Mouse (Mus musculus) layer of hippocampus, adult 8-10 months (tissue): ENCODE results near the gene Ralgapa2. TPM values are rescaled to one million over a fixed set of nuclear protein-coding genes. Genes with fewer than 3 reads are reported as not detected.

Experiments
- DNase-seq, 2 experiments: peaks; one replicate each; pipeline ENCODE4 v3.0.0; 2022; ENCODE audit warnings: low spot score in 2 of 2
- total RNA-seq, 4 experiments: library from RNA; stranded (reverse); gene quantifications; 2 replicates each; pipeline ENCODE4 v1.2.4; 2022

The Ralgapa2 gene
- total RNA-seq, 4 experiments from 2014 or later: 22.5 to 30.0 (median 27.4) TPM

DNA sequence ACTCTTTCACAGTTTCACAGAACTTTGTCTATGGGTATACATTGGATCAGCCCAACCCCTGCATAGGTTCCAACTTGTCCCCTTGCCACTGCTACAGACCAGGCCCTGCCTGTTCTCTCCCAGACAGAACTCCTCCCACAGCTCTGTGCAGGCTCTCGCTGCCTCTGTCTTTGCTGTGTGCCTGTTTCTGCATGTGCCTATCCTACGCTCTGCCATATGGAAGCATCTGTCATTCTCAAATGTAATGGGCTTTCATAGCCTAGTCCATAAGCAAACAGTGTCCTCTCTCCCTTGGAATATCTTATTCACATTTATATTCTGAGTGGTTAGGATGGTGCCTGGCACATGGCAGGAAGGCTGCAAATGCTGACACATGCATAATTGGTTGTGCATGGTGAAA lies 202.7 kb downstream of the Ralgapa2 start:
- DNase-seq: peak in 1 of 2 experiments; percentile 42

DNA sequence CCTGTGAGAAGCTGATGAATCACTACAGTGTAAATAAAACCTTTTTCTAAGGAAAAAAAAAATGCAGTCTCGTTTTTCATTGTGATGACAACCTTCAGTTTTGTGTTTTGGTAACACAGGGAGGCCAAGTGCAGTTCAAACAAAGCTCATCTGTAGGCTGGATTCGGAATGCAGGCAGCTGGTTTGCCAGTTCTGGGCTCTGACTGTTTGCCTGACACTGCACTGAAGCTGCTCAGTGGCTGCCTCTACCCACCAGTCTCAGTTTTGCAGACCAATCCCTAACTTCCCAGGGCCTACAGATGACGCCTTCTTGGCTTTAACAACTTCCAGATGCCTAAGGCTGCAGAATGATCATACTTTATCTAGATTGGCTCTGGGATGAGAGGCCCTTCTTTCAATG lies 205.1 kb downstream of the Ralgapa2 start:
- no peak for DNase-seq

DNA sequence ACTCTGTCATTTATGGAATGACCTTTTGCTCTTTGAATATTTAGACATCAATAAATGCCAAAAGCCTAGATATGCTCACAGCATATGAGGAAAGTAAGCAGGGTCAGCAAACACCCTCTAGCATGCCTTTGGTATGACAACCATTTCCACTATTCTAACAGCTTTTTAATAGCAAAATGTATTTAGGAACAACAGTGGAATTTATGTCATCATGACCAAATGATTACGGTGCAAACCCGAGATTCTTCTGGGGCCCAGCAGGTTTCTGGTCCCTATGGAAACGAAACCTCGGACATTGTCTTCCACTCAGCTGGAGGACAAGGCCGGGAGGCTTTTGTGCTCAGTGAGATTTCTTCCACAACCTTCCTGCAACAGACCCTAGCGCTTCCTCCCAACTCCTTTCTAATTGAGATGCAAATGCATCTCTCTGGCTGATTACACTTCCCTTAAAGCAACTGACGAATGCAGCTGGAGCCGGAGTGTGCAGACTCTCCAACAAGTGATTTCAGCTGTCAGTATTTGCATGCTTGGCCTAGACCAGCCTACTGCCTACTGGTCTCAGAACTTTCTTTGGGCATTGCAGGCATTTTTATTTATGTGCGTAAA lies 209.9 kb downstream of the Ralgapa2 start:
- DNase-seq: no peak

DNA sequence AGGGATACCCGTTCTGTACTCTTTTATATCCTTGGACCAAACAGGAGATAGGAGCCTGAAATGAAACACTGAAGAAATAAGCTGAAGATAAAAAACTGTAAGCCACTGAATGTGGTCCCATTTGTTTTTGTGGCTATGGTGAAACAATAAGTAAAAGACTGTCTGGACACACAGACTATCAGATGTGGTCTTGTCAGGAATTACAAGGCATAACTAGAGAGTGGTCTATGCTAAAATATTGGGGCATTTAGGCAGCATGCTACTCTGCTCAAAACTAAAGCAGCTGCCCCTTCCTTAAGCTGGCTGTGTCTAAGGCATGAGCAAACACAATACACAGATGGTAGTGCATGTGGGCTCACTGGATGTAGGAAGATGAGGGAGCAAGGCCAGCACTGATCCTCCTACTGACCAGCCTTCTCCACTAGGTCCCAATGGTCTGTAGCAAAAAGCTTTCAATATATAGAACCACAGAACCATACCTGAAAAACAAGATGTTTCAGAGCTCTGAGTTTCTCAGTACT lies 211.6 kb downstream of the Ralgapa2 start:
- no peak for DNase-seq

DNA sequence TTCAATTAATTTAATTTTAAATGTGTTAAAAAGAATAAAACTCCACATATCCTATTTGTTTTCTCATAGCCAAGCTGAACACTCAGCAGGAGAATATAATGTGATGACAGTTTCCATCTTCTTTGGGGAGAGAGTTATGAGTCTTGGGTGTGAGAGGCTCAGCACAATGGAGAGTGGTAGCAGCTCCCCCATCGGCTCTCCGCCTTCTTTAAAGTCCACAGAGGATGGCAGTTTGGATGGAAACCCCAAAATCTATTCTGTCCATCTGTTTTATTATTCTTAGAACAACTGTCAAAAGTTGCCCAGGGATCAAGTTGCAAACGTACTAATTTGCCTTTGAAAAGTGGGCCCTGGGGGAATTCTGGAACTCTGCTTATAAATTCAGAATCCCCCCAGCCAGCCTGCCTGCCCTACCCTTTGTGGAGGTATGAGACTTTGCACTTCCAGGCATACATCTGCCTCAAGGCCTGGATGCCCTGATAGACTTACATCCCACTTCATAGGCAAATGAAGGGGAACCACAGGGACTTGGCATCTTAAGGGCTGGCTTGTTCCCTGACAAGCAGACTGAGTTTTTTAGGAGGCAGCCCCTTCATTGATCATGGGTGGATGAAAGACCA lies 212.2 kb downstream of the Ralgapa2 start:
- DNase-seq: no peak

DNA sequence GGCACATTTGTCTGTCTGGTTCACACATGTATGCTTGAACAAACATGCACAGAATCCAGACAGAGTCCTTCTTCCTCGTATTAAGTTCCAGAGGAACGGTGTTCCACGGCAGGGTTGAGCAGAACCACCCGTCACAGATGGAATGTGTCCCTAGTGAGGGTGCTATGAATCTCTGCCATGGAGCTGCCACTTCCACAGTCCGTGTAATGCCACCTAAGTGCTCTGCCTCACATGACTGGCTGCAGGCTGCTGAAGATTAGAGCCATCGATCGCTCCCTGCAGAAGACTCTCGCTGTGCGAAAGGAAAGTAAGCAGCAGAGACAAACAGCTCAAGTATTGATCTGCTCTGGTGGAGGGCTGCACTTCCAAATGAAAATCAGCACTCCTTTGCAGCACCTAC lies 218.6 kb downstream of the Ralgapa2 start:
- no peak for DNase-seq

DNA sequence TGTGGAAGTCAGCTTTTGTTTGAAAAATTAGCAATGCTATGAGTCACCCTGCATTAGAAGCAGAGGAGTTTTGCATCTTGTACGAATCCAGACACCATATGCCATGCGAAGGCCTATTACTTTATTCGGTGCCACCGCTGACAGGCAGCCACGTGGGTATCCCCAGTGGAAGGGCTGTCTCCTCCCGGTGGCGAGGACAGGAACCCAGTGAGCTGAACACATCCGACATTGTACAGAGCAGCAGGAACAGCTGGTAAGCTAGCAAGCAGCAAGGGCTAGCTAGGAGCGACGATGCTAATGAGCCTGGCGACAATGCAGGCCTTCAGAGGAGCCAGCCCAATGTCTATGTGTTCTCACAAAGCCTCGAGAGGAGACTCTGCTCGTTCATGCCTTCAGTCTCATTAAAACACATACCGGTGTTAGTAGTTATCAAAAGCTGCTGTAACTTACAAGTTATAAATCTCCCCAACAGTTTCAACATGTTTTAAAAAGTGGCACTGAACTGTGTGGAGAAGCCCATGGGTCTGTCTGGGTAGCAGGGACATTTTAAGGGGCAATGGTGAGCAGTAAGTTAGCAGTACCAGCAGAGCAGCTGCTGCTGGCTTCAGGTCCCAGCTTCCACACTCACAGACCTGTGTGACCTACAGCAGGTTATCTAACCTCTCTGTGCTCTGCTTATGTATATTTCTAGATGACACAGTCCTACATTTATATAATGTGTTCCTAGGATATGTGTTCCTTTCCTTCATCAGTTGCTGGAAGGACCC lies 221.1 kb downstream of the Ralgapa2 start:
- peak; percentile 71 to 83 for DNase-seq

DNA sequence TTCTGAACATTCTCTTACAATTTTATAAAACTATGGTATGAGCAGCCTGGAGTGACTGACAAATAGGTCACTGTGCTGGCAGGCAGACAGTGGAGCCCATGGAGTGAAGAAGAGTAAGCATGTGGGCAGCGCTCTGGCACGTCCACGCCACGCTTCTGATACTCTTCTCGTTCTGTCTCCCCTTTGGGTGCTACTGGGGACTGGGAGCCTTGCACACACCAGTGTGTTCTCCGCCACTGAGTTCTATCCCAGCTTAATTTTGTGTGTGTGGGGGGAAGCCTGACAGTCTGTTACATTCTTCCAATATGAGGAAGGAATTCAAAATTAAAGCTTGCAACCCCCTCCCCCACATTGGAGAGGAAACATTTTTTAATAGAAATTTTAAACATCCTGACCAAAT lies 221.8 kb downstream of the Ralgapa2 start:
- no peak for DNase-seq

DNA sequence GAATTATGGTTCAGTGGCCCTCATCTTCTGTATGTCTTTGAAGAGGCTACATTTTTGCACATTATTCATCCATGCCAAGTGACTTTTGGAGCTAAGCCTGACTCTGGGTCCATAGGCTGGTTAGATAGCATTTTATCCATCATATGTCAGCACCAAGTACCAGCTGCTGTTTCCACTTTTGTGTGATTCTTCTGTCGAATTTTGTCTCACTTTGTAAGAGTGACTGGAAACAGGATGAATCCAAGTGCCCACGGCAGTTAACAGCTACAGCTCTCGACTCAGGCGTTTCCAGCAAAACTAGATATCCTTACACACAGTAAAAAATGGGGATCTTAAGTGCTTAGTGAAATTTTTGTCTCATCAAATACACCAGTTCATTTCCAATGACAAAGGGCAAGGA lies 222.8 kb downstream of the Ralgapa2 start:
- no peak for DNase-seq

DNA sequence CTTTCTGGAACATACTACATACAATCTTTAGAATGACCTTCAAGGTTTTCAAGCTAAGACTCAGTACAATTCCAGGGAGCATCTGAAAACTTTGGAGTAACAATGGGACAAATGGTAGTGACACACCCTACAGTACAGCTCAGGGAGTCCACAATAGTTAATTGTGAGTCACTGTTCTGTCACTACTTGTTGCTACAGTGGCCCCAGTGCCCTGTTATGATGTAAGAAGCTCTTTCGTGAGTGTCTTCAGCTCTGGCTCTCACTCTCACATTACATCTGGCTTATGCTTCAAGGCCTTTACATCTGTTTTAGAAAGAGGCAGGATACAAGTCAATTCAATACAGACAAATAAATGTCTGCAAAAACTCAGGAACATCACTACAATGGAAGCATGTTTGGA lies 223.8 kb downstream of the Ralgapa2 start:
- DNase-seq: no peak

DNA sequence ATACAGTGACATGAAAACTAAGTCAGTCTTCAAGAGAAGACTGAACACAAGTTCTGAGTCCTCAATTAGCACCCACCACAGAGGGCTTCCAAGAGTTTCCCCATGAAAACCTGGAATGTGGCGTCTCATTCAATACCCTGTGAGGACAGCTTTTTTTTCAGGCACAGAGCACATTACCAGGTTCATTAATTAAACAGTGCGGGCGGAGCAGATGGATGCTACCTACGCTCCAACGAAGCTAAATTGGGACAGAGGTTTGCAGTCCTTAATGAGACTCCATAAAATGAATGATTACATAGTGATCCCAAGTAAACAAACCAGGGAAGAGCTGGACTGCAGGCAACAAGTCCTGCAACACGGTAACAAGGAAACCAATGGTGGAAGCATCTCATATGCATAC lies 224.6 kb downstream of the Ralgapa2 start:
- peak in 1 of 2 experiments; percentile 64 for DNase-seq

DNA sequence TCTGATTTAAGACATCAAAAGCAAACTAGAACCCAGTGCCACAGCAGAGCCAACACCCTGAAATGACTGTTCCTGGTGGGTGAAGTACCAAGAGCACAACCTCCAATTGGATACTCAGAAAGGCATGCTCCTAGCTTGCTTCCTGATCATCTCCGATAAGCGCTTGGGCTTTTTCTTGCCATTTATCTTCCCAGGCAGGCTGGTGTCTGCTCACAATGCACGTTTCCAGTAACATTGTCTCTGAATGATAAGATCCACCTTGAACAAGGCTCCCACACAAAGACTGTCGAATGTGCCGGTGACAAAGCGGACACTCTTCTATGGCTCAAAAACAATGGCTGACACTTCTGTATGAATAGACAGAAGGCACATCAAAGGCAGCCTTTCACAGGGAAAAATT lies 230.8 kb downstream of the Ralgapa2 start:
- no peak for DNase-seq

DNA sequence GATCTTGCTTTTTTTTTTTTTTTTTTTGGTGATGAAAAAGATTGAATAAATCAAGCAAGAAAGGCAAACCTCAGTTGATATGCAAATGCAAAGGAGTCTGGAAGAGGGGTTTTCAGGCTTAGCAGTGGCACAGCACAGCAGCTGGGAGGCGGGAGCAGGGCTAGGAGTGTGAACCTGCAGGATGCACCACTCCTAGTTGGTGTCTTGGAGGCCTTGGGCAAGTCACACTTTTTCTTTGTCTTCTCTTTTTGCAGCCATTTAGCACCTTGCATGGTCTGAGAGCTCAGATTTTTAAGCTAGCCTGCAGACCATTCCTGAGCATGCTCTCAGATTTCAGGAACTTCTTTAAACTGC lies 231.2 kb downstream of the Ralgapa2 start:
- DNase-seq: no peak

DNA sequence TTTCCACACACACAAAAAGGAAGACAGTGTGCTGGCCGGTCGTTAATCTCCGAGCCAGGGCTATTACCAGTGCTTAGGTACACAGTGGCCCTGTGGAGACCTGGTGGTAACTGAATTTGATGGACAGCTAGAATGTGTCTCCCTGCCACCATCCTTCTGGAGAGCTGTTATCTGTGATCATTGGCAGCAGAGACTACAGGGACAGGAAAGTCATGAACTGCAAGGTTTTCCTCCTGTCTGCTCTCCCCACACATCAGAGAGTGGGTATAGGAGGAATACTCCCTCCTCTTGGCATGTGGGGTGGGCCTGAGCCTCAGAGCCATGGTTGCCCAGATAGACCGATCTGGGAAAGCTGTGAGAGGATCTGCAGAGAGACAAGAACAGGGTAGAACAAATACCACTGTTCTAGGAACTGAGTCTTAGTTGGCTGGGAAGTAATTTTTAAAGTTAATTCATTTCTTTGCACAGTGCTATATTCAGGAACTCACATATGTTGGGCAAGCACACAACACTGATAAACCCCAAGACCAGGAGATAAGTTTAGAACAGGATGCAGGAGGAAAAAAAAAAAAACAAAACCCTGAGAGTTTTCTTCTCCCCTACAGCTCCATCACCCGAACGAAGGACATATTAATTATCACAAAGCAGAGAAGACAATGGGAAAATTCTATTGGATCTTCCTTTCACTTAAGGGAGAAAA lies 231.8 kb downstream of the Ralgapa2 start:
- no peak for DNase-seq

DNA sequence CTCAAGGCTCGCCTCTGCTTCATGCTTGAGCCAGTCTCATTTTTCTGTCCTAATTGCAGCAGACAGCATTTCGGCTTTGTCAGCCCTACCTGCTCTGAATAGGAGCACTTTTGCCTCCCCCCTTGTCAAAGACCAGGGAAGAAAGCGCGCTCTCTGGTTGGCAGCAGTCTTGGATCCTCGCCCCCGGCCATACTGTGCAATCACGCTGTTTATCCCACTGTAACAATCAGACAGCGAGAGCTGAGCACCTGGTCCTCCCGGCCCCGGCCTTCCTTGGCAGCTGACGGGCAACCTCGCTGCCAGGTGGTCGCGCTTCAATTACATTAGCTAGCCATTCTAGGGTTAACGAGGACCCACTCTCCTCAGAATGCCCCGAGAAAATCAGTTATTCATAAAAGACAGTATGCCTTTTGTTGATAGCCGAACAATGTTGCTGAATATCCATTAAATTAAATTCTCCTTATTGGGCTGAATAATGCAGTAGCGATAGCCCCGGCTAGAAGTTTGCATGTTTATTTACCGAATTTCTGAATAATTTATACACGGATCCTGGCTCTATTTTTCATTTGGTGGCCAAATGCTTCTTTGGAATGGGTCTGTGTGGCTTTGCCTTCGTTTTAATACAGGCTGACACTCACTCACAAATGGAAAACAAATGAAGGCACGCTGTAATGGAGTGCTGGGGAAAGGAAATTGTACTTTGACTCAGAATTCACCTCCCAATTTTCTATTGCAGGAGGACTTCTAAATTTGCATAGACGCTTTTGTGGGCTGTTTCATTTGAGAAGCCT lies 232.5 kb downstream of the Ralgapa2 start:
- no peak for DNase-seq

DNA sequence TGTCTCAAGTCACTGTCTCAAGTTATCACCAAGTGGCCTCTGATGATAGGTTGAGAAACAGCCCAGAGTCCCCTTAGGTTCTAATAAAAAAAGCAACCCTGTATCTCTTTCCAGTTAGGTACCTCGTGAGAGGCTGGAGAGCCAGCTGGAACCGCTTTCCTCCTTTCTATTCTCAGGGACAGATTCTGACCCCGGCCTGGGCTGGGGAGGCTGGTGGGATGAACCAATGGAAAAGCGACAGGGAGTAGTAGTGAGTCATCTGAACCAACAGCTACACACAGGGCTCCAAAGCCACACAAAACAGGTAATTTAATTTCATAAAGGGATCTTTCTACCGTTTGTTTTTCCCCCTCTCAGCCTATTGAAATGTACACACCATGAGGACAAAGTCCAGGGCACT lies 233.8 kb downstream of the Ralgapa2 start:
- no peak for DNase-seq

DNA sequence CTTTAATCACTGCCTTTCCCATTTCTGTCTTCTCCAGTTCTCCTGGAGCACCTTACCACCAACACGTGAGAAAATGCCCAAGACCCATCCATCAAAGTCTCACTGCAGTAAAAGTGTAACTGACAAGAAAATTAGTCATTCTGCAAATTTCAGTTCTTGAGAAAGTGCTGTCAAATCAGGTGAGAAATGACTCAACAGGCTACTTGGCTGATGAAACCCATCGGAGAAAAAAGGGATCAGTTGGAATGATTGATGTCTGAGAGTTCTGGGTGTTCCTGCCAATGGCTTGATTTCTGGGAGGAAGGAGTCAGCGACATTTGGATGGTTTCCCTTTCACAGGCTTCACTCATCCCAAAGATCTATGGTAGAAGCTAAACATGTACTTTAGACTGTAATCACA lies 245.6 kb downstream of the Ralgapa2 start:
- DNase-seq: no peak

DNA sequence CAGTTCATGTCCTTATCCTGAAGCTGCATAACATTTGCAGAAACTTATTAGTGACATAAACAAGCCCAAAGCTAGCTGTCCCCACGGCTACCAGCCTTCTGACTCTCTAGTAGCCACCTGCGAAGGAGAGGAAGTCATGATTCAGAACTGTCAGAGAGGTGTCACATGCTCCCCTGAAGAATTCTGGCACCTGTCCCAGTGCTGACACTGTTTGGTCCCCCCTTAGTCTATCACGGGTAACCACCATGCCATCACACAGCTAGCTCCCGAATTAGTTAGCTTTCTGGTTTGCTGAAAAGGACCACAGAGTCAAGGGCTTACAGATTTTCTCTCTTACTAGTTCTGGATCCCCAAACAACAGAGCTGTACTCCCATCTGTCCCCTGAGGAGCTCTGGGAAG lies 247.1 kb downstream of the Ralgapa2 start:
- DNase-seq: no peak

DNA sequence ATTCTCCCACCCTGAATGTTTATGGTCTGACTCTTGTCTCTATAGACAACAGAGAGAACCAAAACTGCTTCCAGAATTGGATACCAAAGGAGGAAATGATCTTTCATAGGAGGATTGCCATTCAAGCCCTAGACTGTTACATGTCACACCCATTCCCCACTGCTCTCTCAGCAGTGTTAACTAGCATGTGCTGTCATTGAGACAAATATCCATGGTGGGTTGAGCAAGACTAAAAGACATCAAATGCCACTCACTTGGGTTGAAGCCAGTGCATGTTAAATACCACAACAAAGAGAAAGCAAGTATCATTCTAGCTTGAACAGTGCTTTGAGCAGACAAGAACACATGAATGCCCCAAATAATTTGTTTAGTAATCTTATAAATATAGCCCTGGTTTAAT lies 249.2 kb downstream of the Ralgapa2 start:
- DNase-seq: no peak

DNA sequence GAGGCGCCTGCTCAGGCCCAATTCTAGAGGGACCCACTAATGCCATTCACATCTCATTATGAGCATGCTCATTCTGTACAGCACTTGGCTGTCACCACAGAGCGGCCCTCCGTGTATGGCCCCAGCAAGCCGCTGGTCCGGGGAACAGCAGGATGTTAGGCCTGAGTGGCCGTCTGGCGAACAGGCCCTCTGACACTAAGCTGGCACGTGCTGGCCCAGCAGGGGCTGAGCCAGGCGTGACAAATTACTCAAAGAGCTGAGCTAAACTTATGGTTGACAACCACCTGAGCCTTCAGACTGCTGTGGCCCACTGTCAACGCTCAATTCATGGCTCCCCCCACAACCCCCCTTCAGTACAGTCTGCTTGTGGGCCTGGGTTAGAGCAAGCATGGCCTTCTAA lies 249.9 kb downstream of the Ralgapa2 start:
- DNase-seq: no peak

DNA sequence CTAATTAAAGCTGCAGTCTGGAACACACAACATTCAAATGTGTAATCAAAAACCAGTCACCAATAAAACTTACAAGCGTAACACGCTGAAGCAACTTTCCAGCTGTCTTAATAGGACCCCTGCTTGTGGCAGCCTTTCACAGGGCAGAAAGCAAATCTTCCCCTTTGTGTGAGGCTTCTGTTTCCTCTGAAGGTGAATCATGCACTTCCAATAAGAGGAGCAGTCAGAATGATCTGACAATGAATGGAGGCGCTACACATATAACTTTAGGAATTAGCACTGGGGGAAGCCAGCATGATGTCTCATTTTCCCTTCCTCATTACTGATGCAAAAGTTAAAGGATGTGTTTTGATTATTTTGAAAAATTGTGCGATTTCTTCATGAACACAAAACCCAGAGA lies 251.0 kb downstream of the Ralgapa2 start:
- DNase-seq: no peak
